Mouse (Mus musculus): ENCODE results near the gene Efcab10.

Gene Efcab10

GRCm38 (mm10) chr12:33394804-33395623 is at the start of gene Efcab10:
TSS of gene Efcab10 (plus strand) at chr12:33394854.
- in situ Hi-C loops (cut with MboI, MseI), result no loop called here

GRCm38 (mm10) chr12:33344970-33345772 is 49.5 kb upstream of the Efcab10 start:
- in situ Hi-C loops (cut with MboI, MseI), result no loop called here

GRCm38 (mm10) chr12:33345773-33346435 is 48.8 kb upstream of the Efcab10 start:
- in situ Hi-C loops (cut with MboI, MseI), result no loop called here

- in situ Hi-C loops (cut with MboI, MseI), result no loop called here
These were observed 42.0 kb upstream of the Efcab10 start for GRCm38 (mm10) chr12:33352671-33353070.

- in situ Hi-C loops (cut with MboI, MseI), result no loop called here
These were observed 36.3 kb upstream of the Efcab10 start for GRCm38 (mm10) chr12:33358345-33358744.

- in situ Hi-C loops (cut with MboI, MseI), result no loop called here
These were observed 35.4 kb upstream of the Efcab10 start for GRCm38 (mm10) chr12:33359209-33359608.

GRCm38 (mm10) chr12:33359878-33360482 is 34.7 kb upstream of the Efcab10 start:
- in situ Hi-C loops (cut with MboI, MseI), result no loop called here

- in situ Hi-C loops (cut with MboI, MseI), result no loop called here
These were observed 33.9 kb upstream of the Efcab10 start for GRCm38 (mm10) chr12:33360729-33361128.

- in situ Hi-C loops (cut with MboI, MseI), result no loop called here
These were observed 30.1 kb upstream of the Efcab10 start for GRCm38 (mm10) chr12:33364511-33364910.

GRCm38 (mm10) chr12:33365133-33365532 is 29.5 kb upstream of the Efcab10 start:
- in situ Hi-C loops (cut with MboI, MseI), result no loop called here

- in situ Hi-C loops (cut with MboI, MseI), result no loop called here
These were observed 25.1 kb upstream of the Efcab10 start for GRCm38 (mm10) chr12:33369555-33369954.

GRCm38 (mm10) chr12:33379624-33380445 is 14.8 kb upstream of the Efcab10 start:
- in situ Hi-C loops (cut with MboI, MseI), result no loop called here

- in situ Hi-C loops (cut with MboI, MseI), result loop anchor here (5.0 kb wide), 1 partner anchor 38 kb away; the partner anchor contains the start of gene Twistnb
These were observed 5.8 kb upstream of the Efcab10 start for GRCm38 (mm10) chr12:33388842-33389241.

GRCm38 (mm10) chr12:33390844-33391560 is 3.7 kb upstream of the Efcab10 start:
- in situ Hi-C loops (cut with MboI, MseI), result no loop called here

- in situ Hi-C loops (cut with MboI, MseI), result no loop called here
These were observed 8.6 kb downstream of the Efcab10 start for GRCm38 (mm10) chr12:33403265-33403693.

GRCm38 (mm10) chr12:33404996-33405395 is 10.3 kb downstream of the Efcab10 start:
- in situ Hi-C loops (cut with MboI, MseI), result no loop called here

GRCm38 (mm10) chr12:33405398-33406026 is 10.9 kb downstream of the Efcab10 start:
- in situ Hi-C loops (cut with MboI, MseI), result no loop called here

- in situ Hi-C loops (cut with MboI, MseI), result no loop called here
These were observed 17.0 kb downstream of the Efcab10 start for GRCm38 (mm10) chr12:33411580-33412151.

GRCm38 (mm10) chr12:33424329-33424728 is 29.7 kb downstream of the Efcab10 start:
- in situ Hi-C loops (cut with MboI, MseI), result no loop called here
